Mouse (Mus musculus) heart, embryonic 16.5 days (tissue): Measurements from ENCODE around the gene Lhfp. TPM values are rescaled to one million over a fixed set of nuclear protein-coding genes. Genes with fewer than 3 reads are reported as not detected.

ENCODE experiments used
- ATAC-seq: fragments of 200-750 bp; cut with Nextera tagmentation; replicated peaks from 2 replicates; pipeline ENCODE4 v1.8.0; 2017; ENCODE audit warnings: moderate number of reproducible peaks; ENCODE audit not compliant: insufficient read depth, low FRiP score; ENCODE audit errors: extremely low read depth
- H3K27ac ChIP-seq: fragments of 300-500 bp; sonication (generic); 2 replicates; pipeline ENCODE4 v1.5.1; 2014; ENCODE audit warnings: mild to moderate bottlenecking, low read length, control low read depth, moderate library complexity
- H3K27me3 ChIP-seq: fragments of 300-500 bp; sonication (generic); 2 replicates; pipeline ENCODE4 v1.6.1; 2014; ENCODE audit warnings: low read length, mixed read lengths; ENCODE audit not compliant: control insufficient read depth, insufficient read depth
- H3K36me3 ChIP-seq: fragments of 300-500 bp; sonication (generic); 2 replicates; pipeline ENCODE4 v1.6.1; 2014; ENCODE audit not compliant: control insufficient read depth, insufficient read depth
- H3K4me1 ChIP-seq: fragments of 300-500 bp; sonication (generic); 2 replicates; pipeline ENCODE4 v1.6.1; 2014; ENCODE audit warnings: low read length, mixed read lengths; ENCODE audit not compliant: control insufficient read depth, insufficient read depth
- H3K4me2 ChIP-seq: fragments of 300-500 bp; sonication (generic); 2 replicates; pipeline ENCODE4 v1.6.1; 2014; ENCODE audit warnings: low read depth, mild to moderate bottlenecking, control low read depth, low read length
- H3K4me3 ChIP-seq: fragments of 300-500 bp; sonication (generic); 2 replicates; pipeline ENCODE4 v1.5.1; 2014; ENCODE audit warnings: mild to moderate bottlenecking, control low read depth, low read length
- H3K9ac ChIP-seq: fragments of 300-500 bp; sonication (generic); 2 replicates; pipeline ENCODE4 v1.6.1; 2014; ENCODE audit warnings: low read length, control low read depth
- H3K9me3 ChIP-seq: fragments of 300-500 bp; sonication (generic); replicated peaks from 2 replicates; pipeline ENCODE4 v1.6.1; 2016; ENCODE audit warnings: low read length; ENCODE audit not compliant: control insufficient read depth
- WGBS: fragments of 180-500 bp; shearing (Covaris S2); extraction: QIAGEN DNeasy Blood & Tissue Kit; methylation state at CpG from one replicate; pipeline ENCODE4 v1.1.7; 2014; 5-methylcytosine and 5-hydroxymethylcytosine counted together
- polyA plus RNA-seq: library from polyadenylated mRNA; unstranded; fragments of >200 nt; fragmentation: Nextera tagmentation; extraction: Ambion mirVana; gene quantifications from 2 replicates; pipeline ENCODE4 v1.2.1, GENCODE M21; 2015

The Lhfp gene
- 100 and 104 TPM in 2 replicates for polyA plus RNA-seq

- peak within 1 kb of the TSS; percentile 87 for H3K9ac ChIP-seq
- H3K4me1 ChIP-seq: peaks cover 27% of the 10 kb centered on the region
- no peaks in the 10 kb centered on the region for H3K9me3 ChIP-seq
- H3K4me3 ChIP-seq: peak within 1 kb of the TSS; percentile 75
- H3K36me3 ChIP-seq: peaks cover 3% of the 10 kb centered on the region; the same call in 1 of the 2 replicates
- under 1% methylated on average over 56 of the region's 58 CpGs for WGBS
- peak; percentile 91 for ATAC-seq
- peak within 1 kb of the TSS; percentile 85 for H3K4me2 ChIP-seq
- peak within 1 kb of the TSS; percentile 96 for H3K27ac ChIP-seq
- no peaks in the 10 kb centered on the region for H3K27me3 ChIP-seq
Observed at GRCm38 (mm10) chr3:53041411-53042239, at the start of gene Lhfp. TSS of gene Lhfp (plus strand) at chr3:53041528.

- Histone ChIP-seq H3K4me1 (no peaks in the 10 kb centered on the region), H3K36me3 (peaks cover 57% of the 10 kb centered on the region), H3K4me2 (no peak overlapping the region), H3K9ac (no peak overlapping the region), H3K9me3 (no peaks in the 10 kb centered on the region), H3K27ac (no peak overlapping the region), H3K4me3 (no peak overlapping the region), H3K27me3 (no peaks in the 10 kb centered on the region)
- WGBS: 92% methylated on average over 9 of the region's 10 CpGs
- ATAC-seq: no peak
Observed at GRCm38 (mm10) chr3:52993296-52993695, 48.0 kb upstream of the Lhfp start.

GRCm38 (mm10) chr3:52994666-52995065 lies 46.7 kb upstream of the Lhfp start:
- no peaks in the 10 kb centered on the region for H3K9me3 ChIP-seq
- H3K36me3 ChIP-seq: peaks cover 58% of the 10 kb centered on the region
- no peaks in the 10 kb centered on the region for H3K4me1 ChIP-seq
- no peaks in the 10 kb centered on the region for H3K27me3 ChIP-seq
- ATAC-seq: no peak
- no peak overlapping the region for H3K9ac ChIP-seq
- WGBS: 71% methylated on average over 5 of the region's 5 CpGs
- no peak overlapping the region for H3K4me2 ChIP-seq
- no peak overlapping the region for H3K4me3 ChIP-seq
- H3K27ac ChIP-seq: no peak overlapping the region

GRCm38 (mm10) chr3:52996635-52997034 lies 44.7 kb upstream of the Lhfp start:
- Histone ChIP-seq H3K4me1 (no peaks in the 10 kb centered on the region), H3K36me3 (peaks cover 62% of the 10 kb centered on the region), H3K9ac (no peak overlapping the region), H3K4me2 (no peak overlapping the region), H3K9me3 (no peaks in the 10 kb centered on the region), H3K27me3 (no peaks in the 10 kb centered on the region), H3K4me3 (no peak overlapping the region), H3K27ac (no peak overlapping the region)
- no peak for ATAC-seq
- 90% methylated on average over 5 of the region's 5 CpGs for WGBS

GRCm38 (mm10) chr3:52997381-52997780 lies 43.9 kb upstream of the Lhfp start:
- Histone ChIP-seq H3K4me1 (no peaks in the 10 kb centered on the region), H3K36me3 (peaks cover 67% of the 10 kb centered on the region), H3K4me3 (no peak overlapping the region), H3K27ac (no peak overlapping the region), H3K9ac (no peak overlapping the region), H3K9me3 (no peaks in the 10 kb centered on the region), H3K4me2 (no peak overlapping the region), H3K27me3 (no peaks in the 10 kb centered on the region)
- 68% methylated on average over 1 of the region's 1 CpGs for WGBS
- ATAC-seq: no peak

- ATAC-seq: no peak
Observed at GRCm38 (mm10) chr3:52999016-52999744, 42.1 kb upstream of the Lhfp start.

GRCm38 (mm10) chr3:52999996-53000395 lies 41.3 kb upstream of the Lhfp start:
- no peaks in the 10 kb centered on the region for H3K4me1 ChIP-seq
- H3K4me3 ChIP-seq: no peak overlapping the region
- no peaks in the 10 kb centered on the region for H3K9me3 ChIP-seq
- no peak for ATAC-seq
- H3K27ac ChIP-seq: no peak overlapping the region
- H3K4me2 ChIP-seq: no peak overlapping the region
- no peaks in the 10 kb centered on the region for H3K27me3 ChIP-seq
- H3K36me3 ChIP-seq: peaks cover 50% of the 10 kb centered on the region
- H3K9ac ChIP-seq: no peak overlapping the region
- 84% methylated on average over 3 of the region's 3 CpGs for WGBS

More at GRCm38 (mm10) chr3:52999016-52999744, 42.1 kb upstream of the Lhfp start:
- H3K9ac ChIP-seq: no peak overlapping the region
- H3K36me3 ChIP-seq: peaks cover 55% of the 10 kb centered on the region
- H3K9me3 ChIP-seq: no peaks in the 10 kb centered on the region
- 67% methylated on average over 15 of the region's 15 CpGs for WGBS
- H3K27ac ChIP-seq: no peak overlapping the region
- no peaks in the 10 kb centered on the region for H3K4me1 ChIP-seq
- no peaks in the 10 kb centered on the region for H3K27me3 ChIP-seq
- H3K4me3 ChIP-seq: no peak overlapping the region
- no peak overlapping the region for H3K4me2 ChIP-seq

- no peak for ATAC-seq
- peaks cover 46% of the 10 kb centered on the region for H3K36me3 ChIP-seq
- no peaks in the 10 kb centered on the region for H3K9me3 ChIP-seq
- H3K4me1 ChIP-seq: no peaks in the 10 kb centered on the region
- no peak overlapping the region for H3K4me2 ChIP-seq
- no peak overlapping the region for H3K9ac ChIP-seq
- no peak overlapping the region for H3K27ac ChIP-seq
- WGBS: 64% methylated on average over 6 of the region's 6 CpGs
- H3K27me3 ChIP-seq: no peaks in the 10 kb centered on the region
- H3K4me3 ChIP-seq: no peak overlapping the region
Observed at GRCm38 (mm10) chr3:53002076-53002475, 39.3 kb upstream of the Lhfp start.
